Mouse (Mus musculus): ENCODE results near the gene 2310022A10Rik. TPM values are rescaled to one million over a fixed set of nuclear protein-coding genes. Genes with fewer than 3 reads are reported as not detected.
A peak's percentile ranks its signal among the peaks of the same experiment; 100 is the strongest.

2310022A10Rik gene
- polyA plus RNA-seq, 1 experiment from 2014 or later, result 31.0 TPM

- Histone ChIP-seq H3K4me2 (ENCODE audit: low read length) (no peak overlapping the region), H3K27me3 (ENCODE audit: control insufficient read depth, insufficient read depth, low read length) (no peaks in the 10 kb centered on the region), H3K4me3 (ENCODE audit: control insufficient read depth in 1 of 2, insufficient read depth in 1 of 2, low read depth in 1 of 2, low read length in 2 of 2) (no peak overlapping the region), H3K27ac (replicated peaks in 1 of 2; ENCODE audit: control insufficient read depth in 1 of 2, insufficient read depth in 1 of 2, low read depth in 2 of 2, low read length in 2 of 2) (no peak overlapping the region), H3K4me1 (ENCODE audit: control insufficient read depth in 2 of 2, insufficient read depth in 2 of 2, low read length in 2 of 2) (peaks cover 56 to 82% of the 10 kb centered on the region in 2 experiments), H3K9me3 (ENCODE audit: control insufficient read depth, low read length) (no peaks in the 10 kb centered on the region), H3K36me3 (ENCODE audit: control insufficient read depth, insufficient read depth, low read length) (no peaks in the 10 kb centered on the region), H3K9ac (ENCODE audit: low read length) (no peak overlapping the region)
- 82% methylated on average over 2 of the region's 2 CpGs for WGBS
- ATAC-seq (ENCODE audit: insufficient number of reproducible peaks, insufficient read depth, low FRiP score, low read depth), result no peak
Observed at GRCm38 (mm10) chr7:27602161-27602560, 49.1 kb downstream of the 2310022A10Rik start.

- H3K27ac ChIP-seq (replicated peaks in 1 of 2; ENCODE audit: control insufficient read depth in 1 of 2, insufficient read depth in 1 of 2, low read depth in 2 of 2, low read length in 2 of 2), result no peak overlapping the region
- no peak overlapping the region for H3K9ac ChIP-seq (ENCODE audit: low read length)
- no peak for ATAC-seq (ENCODE audit: insufficient number of reproducible peaks, insufficient read depth, low FRiP score, low read depth)
- no peaks in the 10 kb centered on the region for H3K36me3 ChIP-seq (ENCODE audit: control insufficient read depth, insufficient read depth, low read length)
- WGBS, result 65% methylated on average over 7 of the region's 7 CpGs
- no peaks in the 10 kb centered on the region for H3K27me3 ChIP-seq (ENCODE audit: control insufficient read depth, insufficient read depth, low read length)
- H3K4me1 ChIP-seq (ENCODE audit: control insufficient read depth in 2 of 2, insufficient read depth in 2 of 2, low read length in 2 of 2), result peaks cover 56 to 82% of the 10 kb centered on the region in 2 experiments
- H3K4me3 ChIP-seq (ENCODE audit: control insufficient read depth in 1 of 2, insufficient read depth in 1 of 2, low read depth in 1 of 2, low read length in 2 of 2), result no peak overlapping the region
- no peak overlapping the region for H3K4me2 ChIP-seq (ENCODE audit: low read length)
- H3K9me3 ChIP-seq (ENCODE audit: control insufficient read depth, low read length), result no peaks in the 10 kb centered on the region
Observed at GRCm38 (mm10) chr7:27602835-27603234, 49.8 kb downstream of the 2310022A10Rik start.

- peaks cover 13% of the 10 kb centered on the region for H3K36me3 ChIP-seq (ENCODE audit: control insufficient read depth, insufficient read depth, low read length)
- H3K27me3 ChIP-seq (ENCODE audit: control insufficient read depth, insufficient read depth, low read length), result no peaks in the 10 kb centered on the region
- no peak for ATAC-seq (ENCODE audit: insufficient number of reproducible peaks, insufficient read depth, low FRiP score, low read depth)
- no peak overlapping the region; the same call in 1 of the 2 replicates for H3K4me2 ChIP-seq (ENCODE audit: low read length)
- H3K9ac ChIP-seq (ENCODE audit: low read length), result peak overlapping the region; percentile 52
- peak overlapping the region; percentile 53 to 56 for H3K27ac ChIP-seq (replicated peaks in 1 of 2; ENCODE audit: control insufficient read depth in 1 of 2, insufficient read depth in 1 of 2, low read depth in 2 of 2, low read length in 2 of 2)
- H3K4me1 ChIP-seq (ENCODE audit: control insufficient read depth in 2 of 2, insufficient read depth in 2 of 2, low read length in 2 of 2), result peaks cover 66 to 91% of the 10 kb centered on the region in 2 experiments
- H3K9me3 ChIP-seq (ENCODE audit: control insufficient read depth, low read length), result no peaks in the 10 kb centered on the region
- H3K4me3 ChIP-seq (ENCODE audit: control insufficient read depth in 1 of 2, insufficient read depth in 1 of 2, low read depth in 1 of 2, low read length in 2 of 2), result no peak overlapping the region
- WGBS, result 44% methylated on average over 5 of the region's 5 CpGs
Observed at GRCm38 (mm10) chr7:27604661-27605348, 51.8 kb downstream of the 2310022A10Rik start.

- Histone ChIP-seq H3K4me3 (ENCODE audit: control insufficient read depth in 1 of 2, insufficient read depth in 1 of 2, low read depth in 1 of 2, low read length in 2 of 2) (no peak overlapping the region), H3K4me2 (ENCODE audit: low read length) (peak overlapping the region; percentile 11), H3K4me1 (ENCODE audit: control insufficient read depth in 2 of 2, insufficient read depth in 2 of 2, low read length in 2 of 2) (peaks cover 60 to 85% of the 10 kb centered on the region in 2 experiments)
Observed at GRCm38 (mm10) chr7:27605499-27606285, 52.7 kb downstream of the 2310022A10Rik start.

GRCm38 (mm10) chr7:27606481-27607254 is 53.6 kb downstream of the 2310022A10Rik start:
- H3K27me3 ChIP-seq (ENCODE audit: control insufficient read depth, insufficient read depth, low read length), result no peaks in the 10 kb centered on the region
- peaks cover 54 to 76% of the 10 kb centered on the region in 2 experiments for H3K4me1 ChIP-seq (ENCODE audit: control insufficient read depth in 2 of 2, insufficient read depth in 2 of 2, low read length in 2 of 2)
- peak overlapping the region; percentile 2; the same call in 1 of the 2 replicates for H3K9ac ChIP-seq (ENCODE audit: low read length)
- 56% methylated on average over 10 of the region's 10 CpGs for WGBS
- H3K4me2 ChIP-seq (ENCODE audit: low read length), result no peak overlapping the region
- H3K27ac ChIP-seq (replicated peaks in 1 of 2; ENCODE audit: control insufficient read depth in 1 of 2, insufficient read depth in 1 of 2, low read depth in 2 of 2, low read length in 2 of 2), result peak overlapping the region in 1 of 2 experiments; percentile 62; a peak in 3 of 4 replicates
- H3K36me3 ChIP-seq (ENCODE audit: control insufficient read depth, insufficient read depth, low read length), result peaks cover 19% of the 10 kb centered on the region
- no peak; the same call in 1 of the 2 replicates for ATAC-seq (ENCODE audit: insufficient number of reproducible peaks, insufficient read depth, low FRiP score, low read depth)
- H3K9me3 ChIP-seq (ENCODE audit: control insufficient read depth, low read length), result no peaks in the 10 kb centered on the region
- no peak overlapping the region for H3K4me3 ChIP-seq (ENCODE audit: control insufficient read depth in 1 of 2, insufficient read depth in 1 of 2, low read depth in 1 of 2, low read length in 2 of 2)

More at GRCm38 (mm10) chr7:27605499-27606285, 52.7 kb downstream of the 2310022A10Rik start:
- Histone ChIP-seq H3K9ac (ENCODE audit: low read length) (peak overlapping the region; percentile 52; the same call in 1 of the 2 replicates), H3K36me3 (ENCODE audit: control insufficient read depth, insufficient read depth, low read length) (peaks cover 19% of the 10 kb centered on the region), H3K9me3 (ENCODE audit: control insufficient read depth, low read length) (no peaks in the 10 kb centered on the region), H3K27me3 (ENCODE audit: control insufficient read depth, insufficient read depth, low read length) (no peaks in the 10 kb centered on the region), H3K27ac (replicated peaks in 1 of 2; ENCODE audit: control insufficient read depth in 1 of 2, insufficient read depth in 1 of 2, low read depth in 2 of 2, low read length in 2 of 2) (peak overlapping the region; percentile 53 to 76)
- peak; percentile 59; the same call in 1 of the 2 replicates for ATAC-seq (ENCODE audit: insufficient number of reproducible peaks, insufficient read depth, low FRiP score, low read depth)
- 42% methylated on average over 9 of the region's 9 CpGs for WGBS

- no peak overlapping the region for H3K4me3 ChIP-seq (ENCODE audit: control insufficient read depth in 1 of 2, insufficient read depth in 1 of 2, low read depth in 1 of 2, low read length in 2 of 2)
- H3K27ac ChIP-seq (replicated peaks in 1 of 2; ENCODE audit: control insufficient read depth in 1 of 2, insufficient read depth in 1 of 2, low read depth in 2 of 2, low read length in 2 of 2), result peak overlapping the region in 1 of 2 experiments; percentile 62; a peak in 2 of 4 replicates
- 0 out of 2 replicates have a peak overlapping the region, but pooled peaks have one; percentile 8 for H3K4me2 ChIP-seq (ENCODE audit: low read length)
- H3K9me3 ChIP-seq (ENCODE audit: control insufficient read depth, low read length), result no peaks in the 10 kb centered on the region
- 32% methylated on average over 5 of the region's 5 CpGs for WGBS
- H3K9ac ChIP-seq (ENCODE audit: low read length), result peak overlapping the region; percentile 45
- peak; percentile 37; the same call in 1 of the 2 replicates for ATAC-seq (ENCODE audit: insufficient number of reproducible peaks, insufficient read depth, low FRiP score, low read depth)
- H3K4me1 ChIP-seq (ENCODE audit: control insufficient read depth in 2 of 2, insufficient read depth in 2 of 2, low read length in 2 of 2), result peaks cover 51 to 71% of the 10 kb centered on the region in 2 experiments
- no peaks in the 10 kb centered on the region for H3K27me3 ChIP-seq (ENCODE audit: control insufficient read depth, insufficient read depth, low read length)
- peaks cover 22% of the 10 kb centered on the region for H3K36me3 ChIP-seq (ENCODE audit: control insufficient read depth, insufficient read depth, low read length)
Observed at GRCm38 (mm10) chr7:27607580-27607979, 54.5 kb downstream of the 2310022A10Rik start.

GRCm38 (mm10) chr7:27608130-27608529 is 55.1 kb downstream of the 2310022A10Rik start:
- Histone ChIP-seq H3K27ac (replicated peaks in 1 of 2; ENCODE audit: control insufficient read depth in 1 of 2, insufficient read depth in 1 of 2, low read depth in 2 of 2, low read length in 2 of 2) (peak overlapping the region in 1 of 2 experiments; percentile 62; a peak in 2 of 4 replicates), H3K9me3 (ENCODE audit: control insufficient read depth, low read length) (no peaks in the 10 kb centered on the region), H3K4me1 (ENCODE audit: control insufficient read depth in 2 of 2, insufficient read depth in 2 of 2, low read length in 2 of 2) (peaks cover 53 to 71% of the 10 kb centered on the region in 2 experiments), H3K4me3 (ENCODE audit: control insufficient read depth in 1 of 2, insufficient read depth in 1 of 2, low read depth in 1 of 2, low read length in 2 of 2) (no peak overlapping the region), H3K9ac (ENCODE audit: low read length) (peak overlapping the region; percentile 45), H3K4me2 (ENCODE audit: low read length) (no peak overlapping the region), H3K36me3 (ENCODE audit: control insufficient read depth, insufficient read depth, low read length) (peaks cover 22% of the 10 kb centered on the region), H3K27me3 (ENCODE audit: control insufficient read depth, insufficient read depth, low read length) (no peaks in the 10 kb centered on the region)
- ATAC-seq (ENCODE audit: insufficient number of reproducible peaks, insufficient read depth, low FRiP score, low read depth), result no peak
- WGBS, result 97% methylated on average over 3 of the region's 3 CpGs
